Mouse (Mus musculus): Measurements from ENCODE around the gene Stac3. TPM values are rescaled to one million over a fixed set of nuclear protein-coding genes. Genes with fewer than 3 reads are reported as not detected.

Stac3 gene
- polyA plus RNA-seq, 1 experiment from 2014 or later, result 0.09 TPM

DNA sequence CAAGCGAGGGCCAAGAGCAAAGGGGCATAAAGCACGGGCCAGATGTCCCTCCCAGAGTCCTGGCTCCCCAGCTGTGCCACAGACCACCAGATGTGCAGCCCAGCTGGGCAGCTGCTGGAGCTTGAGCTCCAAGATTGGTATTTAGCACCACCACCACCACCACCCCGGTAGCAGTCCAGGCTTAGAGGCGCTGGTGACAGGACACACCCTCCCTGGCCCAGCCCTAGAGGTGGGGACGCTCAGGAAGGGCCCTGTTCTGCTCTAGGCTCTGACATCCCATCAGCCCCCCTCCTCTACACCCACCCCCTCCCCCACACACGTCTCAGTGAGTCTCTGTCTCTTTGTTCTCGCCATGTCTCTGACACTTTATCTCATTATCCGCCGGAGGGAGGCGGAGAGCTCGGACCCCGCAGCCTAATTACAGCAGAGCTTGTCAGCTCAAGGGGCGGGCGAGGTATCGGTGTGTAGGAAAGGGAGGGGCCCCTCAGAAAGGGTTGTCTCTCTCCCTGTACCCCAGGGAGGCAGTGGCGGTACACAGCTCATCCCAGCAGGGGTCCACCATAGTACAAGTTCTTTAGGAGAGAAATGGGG lies 12.1 kb downstream of the Stac3 start:
- no peak overlapping the region for H3K4me3 ChIP-seq (ENCODE audit: inconsistent target)
- no peaks in the 10 kb centered on the region; the same call in 1 of the 2 replicates for H3K36me3 ChIP-seq (ENCODE audit: inconsistent target)
- no peak overlapping the region for H3K27ac ChIP-seq
- no peaks in the 10 kb centered on the region for H3K79me2 ChIP-seq (ENCODE audit: inconsistent target)
- WGBS (ENCODE audit: missing documents), result 8% methylated on average over 16 of the region's 16 CpGs

DNA sequence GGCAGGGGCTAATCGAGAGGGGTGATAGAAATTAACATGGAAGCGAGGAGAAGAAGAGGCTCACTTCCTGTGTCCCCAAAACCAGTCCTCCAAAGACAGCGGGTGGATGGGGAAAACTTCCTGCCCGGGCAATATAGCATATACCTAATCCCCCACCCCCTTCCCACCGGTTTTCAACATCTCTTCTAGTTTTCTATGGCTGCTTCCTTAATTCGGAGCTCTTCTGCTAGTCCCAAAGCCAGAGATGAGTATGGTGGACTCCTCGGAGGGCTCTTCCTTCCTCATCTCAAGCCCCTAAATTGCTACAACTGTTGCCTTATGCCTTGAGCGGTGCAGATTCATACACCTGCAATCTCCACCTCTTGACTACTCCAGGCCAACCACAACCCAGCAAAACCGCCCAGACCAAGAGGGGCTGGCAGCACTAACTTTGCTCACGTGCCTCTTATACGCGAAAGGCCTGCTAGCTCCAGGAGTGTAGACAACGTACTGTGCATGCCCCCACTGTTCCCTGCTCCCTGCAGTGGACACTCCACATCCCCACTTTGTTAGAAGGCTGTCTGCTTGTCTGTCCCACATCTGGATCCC lies 12.7 kb downstream of the Stac3 start:
- H3K79me2 ChIP-seq (ENCODE audit: inconsistent target), result no peaks in the 10 kb centered on the region
- H3K4me3 ChIP-seq (ENCODE audit: inconsistent target), result no peak overlapping the region
- WGBS (ENCODE audit: missing documents), result 13% methylated on average over 13 of the region's 13 CpGs
- H3K36me3 ChIP-seq (ENCODE audit: inconsistent target), result no peaks in the 10 kb centered on the region; the same call in 1 of the 2 replicates
- no peak overlapping the region for H3K27ac ChIP-seq

DNA sequence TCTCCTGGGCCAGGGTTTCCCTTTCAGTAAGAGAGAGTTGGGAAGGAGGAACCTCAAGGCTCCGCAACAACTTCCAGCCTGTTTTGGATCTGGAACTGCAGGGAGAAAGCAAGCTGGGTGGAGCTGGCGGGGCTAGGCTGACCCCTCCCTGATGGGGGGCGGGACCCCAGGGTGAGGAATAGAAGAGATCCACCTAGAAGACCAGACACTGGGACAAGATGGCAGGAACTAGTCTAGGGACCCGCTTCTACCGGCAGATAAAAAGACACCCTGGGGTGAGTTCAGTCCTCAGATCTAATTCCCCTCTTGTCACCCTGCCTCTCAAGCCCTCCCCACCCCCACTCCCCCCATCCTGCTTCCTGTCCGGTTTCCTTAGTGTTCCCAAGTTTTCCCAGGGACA lies 13.3 kb downstream of the Stac3 start, which contains the start of gene Ndufa4l2:
TSS of gene Ndufa4l2 (plus strand) at position 204 of the 400 bp plus-strand sequence.
- no peak within 1 kb of the TSS for H3K27ac ChIP-seq
- no peaks in the 10 kb centered on the region for H3K79me2 ChIP-seq (ENCODE audit: inconsistent target)
- WGBS (ENCODE audit: missing documents), result 39% methylated on average over 5 of the region's 6 CpGs
- no peaks in the 10 kb centered on the region; the same call in 1 of the 2 replicates for H3K36me3 ChIP-seq (ENCODE audit: inconsistent target)
- no peak within 1 kb of the TSS for H3K4me3 ChIP-seq (ENCODE audit: inconsistent target)

DNA sequence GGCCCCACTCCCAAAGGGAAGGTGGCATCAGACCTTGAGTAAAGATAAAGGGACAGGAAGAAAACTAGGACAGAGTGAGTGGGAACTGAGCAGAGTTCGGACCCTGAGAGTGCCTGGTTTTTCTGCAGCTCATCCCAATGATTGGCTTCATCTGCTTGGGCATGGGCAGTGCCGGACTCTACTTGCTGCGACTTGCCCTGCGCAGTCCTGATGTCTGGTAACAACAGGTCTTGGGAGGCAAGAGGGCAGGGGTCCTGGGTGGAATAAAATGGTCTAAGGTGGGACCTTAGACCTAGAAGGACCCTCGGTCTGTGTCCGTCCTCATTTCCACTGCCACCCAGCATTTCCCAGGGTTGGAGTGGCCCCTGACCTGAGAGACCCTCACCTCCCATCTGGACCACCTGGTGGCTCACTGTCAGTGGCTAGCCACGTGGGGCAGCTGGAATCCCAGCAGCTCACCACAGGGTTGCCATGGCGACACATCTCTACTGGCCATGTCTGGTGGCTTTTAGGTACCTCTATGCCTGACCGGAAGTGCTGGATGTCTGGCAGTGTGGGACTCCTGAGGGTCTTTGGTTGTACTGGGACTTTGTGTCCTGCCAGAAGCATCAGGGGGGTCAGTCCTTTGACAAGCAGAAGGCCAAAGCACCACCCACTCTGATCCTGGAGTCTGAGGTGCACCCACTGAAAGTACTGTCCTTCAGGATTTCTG lies 13.9 kb downstream of the Stac3 start:
- Histone ChIP-seq H3K79me2 (ENCODE audit: inconsistent target) (no peaks in the 10 kb centered on the region), H3K36me3 (ENCODE audit: inconsistent target) (no peaks in the 10 kb centered on the region; the same call in 1 of the 2 replicates), H3K27ac (no peak overlapping the region), H3K4me3 (ENCODE audit: inconsistent target) (no peak overlapping the region)
- 53% methylated on average over 8 of the region's 9 CpGs for WGBS (ENCODE audit: missing documents)

DNA sequence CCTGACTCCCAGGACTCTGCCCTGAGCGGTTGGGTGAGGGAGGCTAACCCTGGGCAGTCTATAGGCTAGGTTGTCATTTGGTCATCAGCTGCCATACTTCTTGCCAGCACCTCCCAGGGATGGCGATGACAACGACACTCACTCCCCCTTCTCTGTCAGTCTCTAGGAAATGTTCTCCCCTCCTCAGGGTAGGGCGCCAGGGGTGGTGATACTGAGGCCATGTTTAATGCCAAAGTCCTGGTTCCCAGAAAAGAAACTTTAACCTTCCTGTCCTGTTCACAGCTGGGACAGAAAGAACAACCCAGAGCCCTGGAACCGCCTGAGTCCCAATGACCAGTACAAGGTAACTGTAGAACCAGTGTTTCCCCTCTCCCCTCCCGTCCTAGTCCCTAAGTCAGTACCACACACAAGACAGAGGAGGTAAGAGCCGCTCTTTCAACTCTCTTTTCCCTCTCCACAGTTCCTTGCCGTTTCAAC lies 14.5 kb downstream of the Stac3 start:
- no peak overlapping the region for H3K4me3 ChIP-seq (ENCODE audit: inconsistent target)
- WGBS (ENCODE audit: missing documents), result 65% methylated on average over 8 of the region's 8 CpGs
- H3K27ac ChIP-seq, result no peak overlapping the region
- H3K79me2 ChIP-seq (ENCODE audit: inconsistent target), result no peaks in the 10 kb centered on the region
- no peaks in the 10 kb centered on the region; the same call in 1 of the 2 replicates for H3K36me3 ChIP-seq (ENCODE audit: inconsistent target)

DNA sequence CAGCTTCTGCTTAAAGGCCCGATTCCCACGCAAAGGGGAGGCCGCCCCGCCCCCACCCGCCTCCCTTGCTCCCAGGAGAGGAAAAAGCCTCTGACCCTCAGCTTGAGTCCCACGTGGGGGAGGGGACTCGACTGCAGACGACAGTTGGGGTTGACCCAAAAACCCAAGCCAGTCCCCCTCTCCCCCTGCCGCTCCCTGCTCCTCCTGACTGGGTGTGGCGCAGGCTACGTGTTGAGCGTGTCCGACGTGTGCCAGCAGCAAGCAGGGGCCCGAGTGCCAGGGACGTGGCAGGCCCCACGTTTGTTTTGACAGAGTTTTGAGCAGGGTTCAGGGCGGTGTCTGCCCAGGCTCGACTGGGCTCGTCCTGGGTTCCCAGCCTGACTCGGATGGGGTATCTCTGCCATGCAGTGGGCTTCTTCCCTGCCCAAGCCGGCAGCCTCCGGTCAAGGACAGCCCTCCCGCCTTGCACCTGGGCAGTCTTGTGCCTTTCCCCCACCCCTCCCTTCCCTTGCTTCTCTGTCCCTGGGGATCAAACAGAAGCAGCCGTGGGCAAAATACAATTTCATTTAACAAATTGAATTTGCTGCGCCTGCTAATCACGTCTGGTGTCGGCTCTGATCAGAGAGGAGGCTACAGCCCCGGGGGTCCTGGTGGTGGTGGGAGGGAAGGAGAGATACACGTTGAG lies 15.2 kb downstream of the Stac3 start:
- no peak overlapping the region for H3K4me3 ChIP-seq (ENCODE audit: inconsistent target)
- H3K79me2 ChIP-seq (ENCODE audit: inconsistent target), result no peaks in the 10 kb centered on the region
- no peaks in the 10 kb centered on the region; the same call in 1 of the 2 replicates for H3K36me3 ChIP-seq (ENCODE audit: inconsistent target)
- 73% methylated on average over 27 of the region's 30 CpGs for WGBS (ENCODE audit: missing documents)
- no peak overlapping the region for H3K27ac ChIP-seq

DNA sequence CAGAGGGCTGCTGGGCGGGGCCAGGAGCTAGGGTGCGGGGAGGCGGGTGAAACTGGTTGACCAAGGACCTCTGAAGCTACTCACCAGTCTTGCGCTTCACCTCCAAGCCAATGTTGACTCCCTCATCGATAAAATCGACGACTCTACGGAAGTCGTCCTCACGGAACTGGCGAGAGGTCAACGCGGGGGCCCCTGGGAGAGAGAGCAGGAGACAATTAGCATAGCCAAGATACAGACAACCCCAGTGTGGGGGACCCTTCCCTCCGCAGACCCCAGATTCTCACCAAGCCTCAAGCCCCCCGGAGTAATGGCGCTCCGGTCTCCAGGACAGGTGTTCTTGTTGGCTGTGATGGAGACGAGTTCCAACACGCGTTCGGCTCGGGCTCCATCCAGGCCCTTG lies 16.5 kb downstream of the Stac3 start:
- Histone ChIP-seq H3K27ac (no peak overlapping the region), H3K79me2 (ENCODE audit: inconsistent target) (no peaks in the 10 kb centered on the region), H3K4me3 (ENCODE audit: inconsistent target) (no peak overlapping the region), H3K36me3 (ENCODE audit: inconsistent target) (no peaks in the 10 kb centered on the region; the same call in 1 of the 2 replicates)
- 97% methylated on average over 19 of the region's 22 CpGs for WGBS (ENCODE audit: missing documents)

DNA sequence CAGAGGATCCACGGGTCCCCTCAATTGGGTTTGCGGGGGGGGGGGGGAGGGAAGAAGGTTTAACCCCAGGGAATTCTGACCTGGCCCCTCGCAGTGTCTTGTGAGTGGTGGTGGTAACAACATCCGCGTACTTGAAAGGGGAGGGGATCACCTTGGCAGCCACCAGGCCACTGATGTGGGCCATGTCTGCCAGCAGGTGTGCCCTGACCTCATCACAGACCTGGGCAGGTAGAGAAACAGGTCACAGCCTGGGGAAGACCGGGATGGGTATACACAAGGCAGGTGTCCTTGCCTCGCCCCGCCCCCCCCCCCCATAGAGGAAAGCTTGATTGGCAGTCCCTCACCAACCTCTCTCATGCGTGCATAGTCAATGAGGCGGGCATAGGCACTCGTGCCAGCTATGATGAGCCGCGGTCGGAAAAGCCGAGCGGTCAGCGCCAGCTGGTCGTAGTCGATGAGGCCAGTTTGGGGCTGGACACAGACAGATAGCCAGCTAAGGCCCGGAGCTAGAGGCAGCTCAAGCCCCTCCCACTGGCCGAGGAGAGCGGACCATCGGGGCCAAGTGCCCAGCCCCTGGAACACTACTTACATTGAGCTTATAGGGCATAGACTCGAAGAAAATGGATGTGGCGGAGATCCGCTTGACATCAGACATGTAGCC lies 17.7 kb downstream of the Stac3 start:
- Histone ChIP-seq H3K27ac (no peak overlapping the region), H3K4me3 (ENCODE audit: inconsistent target) (no peak overlapping the region), H3K36me3 (ENCODE audit: inconsistent target) (no peaks in the 10 kb centered on the region; the same call in 1 of the 2 replicates), H3K79me2 (ENCODE audit: inconsistent target) (no peaks in the 10 kb centered on the region)
- WGBS (ENCODE audit: missing documents), result 96% methylated on average over 24 of the region's 26 CpGs

DNA sequence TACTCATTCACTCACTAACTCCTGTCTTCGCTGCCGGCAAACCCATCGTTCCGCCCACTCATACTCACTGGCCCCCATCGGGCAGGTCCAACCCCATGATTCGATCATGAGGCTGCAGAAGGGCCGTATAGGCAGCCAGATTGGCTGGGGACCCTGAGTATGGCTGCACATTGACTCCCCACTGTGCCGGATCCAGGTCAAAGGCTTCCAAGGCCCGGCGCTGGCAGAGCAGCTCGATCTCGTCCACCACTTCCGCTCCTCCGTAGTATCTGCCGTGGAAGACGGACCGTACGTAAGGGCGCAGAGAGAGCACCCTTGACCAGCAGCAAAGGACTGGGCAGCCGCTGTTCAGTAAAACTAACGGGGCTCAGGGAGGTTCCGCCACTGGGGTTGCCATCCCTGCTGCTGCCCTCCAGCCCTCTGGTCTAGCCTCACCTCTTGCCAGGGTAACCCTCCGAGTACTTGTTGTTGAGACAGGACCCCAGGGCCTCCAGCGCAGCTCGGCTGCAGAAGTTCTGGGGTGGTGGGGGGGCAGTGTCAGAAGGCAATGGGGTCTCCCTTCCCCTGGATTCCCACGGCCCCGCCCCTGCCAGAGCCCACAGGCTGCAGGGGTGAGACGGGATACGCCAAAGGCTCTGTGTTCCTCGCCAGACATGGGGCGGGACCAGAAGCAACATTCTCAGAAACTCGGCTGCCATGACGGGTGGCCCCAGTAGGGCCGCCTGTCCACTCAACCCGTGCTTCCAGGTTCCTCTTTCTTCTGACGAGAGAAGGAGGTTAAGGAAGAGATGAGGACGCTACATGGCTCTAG lies 18.6 kb downstream of the Stac3 start:
- WGBS (ENCODE audit: missing documents), result 91% methylated on average over 37 of the region's 37 CpGs
- no peaks in the 10 kb centered on the region for H3K79me2 ChIP-seq (ENCODE audit: inconsistent target)
- H3K27ac ChIP-seq, result no peak overlapping the region
- H3K36me3 ChIP-seq (ENCODE audit: inconsistent target), result no peaks in the 10 kb centered on the region; the same call in 1 of the 2 replicates
- H3K4me3 ChIP-seq (ENCODE audit: inconsistent target), result no peak overlapping the region

DNA sequence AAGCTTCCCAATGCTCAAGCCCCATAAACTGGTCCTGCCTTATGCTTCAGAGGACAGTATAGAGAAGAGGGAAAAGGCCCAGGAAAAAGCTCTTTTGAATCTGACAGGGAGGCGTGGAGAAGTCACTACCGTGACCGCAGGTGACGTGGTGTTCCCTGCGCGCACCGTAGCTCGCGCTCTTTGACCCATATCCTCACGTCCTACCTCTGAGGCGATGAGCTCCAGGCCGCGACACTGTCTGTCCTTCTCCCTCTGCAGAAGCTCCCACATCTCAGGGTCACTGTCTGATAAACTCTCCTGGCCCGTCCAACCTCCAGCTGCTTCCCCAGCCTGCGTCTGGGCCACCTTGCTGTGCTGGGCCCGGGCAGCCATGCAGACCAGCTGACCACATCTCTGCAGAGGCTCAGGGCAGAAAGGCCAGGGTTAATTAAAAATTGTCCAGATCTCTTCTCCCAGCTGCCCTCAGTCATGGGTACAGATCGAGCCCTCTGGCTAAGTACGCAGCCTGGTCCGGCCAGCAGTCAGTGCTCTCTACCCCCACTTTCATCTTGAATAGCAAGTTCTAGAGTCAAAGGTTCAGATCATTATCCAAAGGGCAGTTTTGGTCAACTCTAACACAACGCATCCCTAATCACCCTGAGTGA lies 19.4 kb downstream of the Stac3 start:
- H3K27ac ChIP-seq, result no peak overlapping the region
- peak overlapping the region; percentile 68 for H3K4me3 ChIP-seq (ENCODE audit: inconsistent target)
- no peaks in the 10 kb centered on the region; the same call in 1 of the 2 replicates for H3K36me3 ChIP-seq (ENCODE audit: inconsistent target)
- no peaks in the 10 kb centered on the region for H3K79me2 ChIP-seq (ENCODE audit: inconsistent target)
- WGBS (ENCODE audit: missing documents), result 97% methylated on average over 20 of the region's 20 CpGs

DNA sequence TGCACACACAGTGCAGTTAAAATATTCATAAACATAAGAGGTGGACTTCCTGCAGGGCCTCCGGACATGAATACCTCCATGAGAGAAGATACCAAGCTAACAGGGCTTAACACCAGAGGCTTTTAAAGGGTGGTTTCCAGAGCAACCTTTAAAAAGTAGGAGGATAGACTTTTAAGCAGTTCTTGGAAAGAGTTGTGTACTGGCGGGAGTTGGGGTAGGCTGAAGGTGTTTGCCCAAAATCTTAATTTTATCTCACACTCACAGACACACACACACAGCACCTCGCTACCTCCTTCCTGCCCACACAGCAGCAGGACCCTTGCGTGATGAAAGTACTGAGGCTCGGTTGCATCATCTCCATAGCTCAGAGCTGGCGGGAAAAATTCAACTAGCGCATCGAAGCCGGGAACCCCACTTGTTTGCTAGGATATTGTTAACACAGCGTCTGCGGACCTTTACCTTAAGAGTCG lies 20.2 kb downstream of the Stac3 start:
- Histone ChIP-seq H3K4me3 (ENCODE audit: inconsistent target) (peak overlapping the region; percentile 68), H3K27ac (peak overlapping the region; percentile 42), H3K79me2 (ENCODE audit: inconsistent target) (no peaks in the 10 kb centered on the region), H3K36me3 (ENCODE audit: inconsistent target) (no peaks in the 10 kb centered on the region; the same call in 1 of the 2 replicates)
- WGBS (ENCODE audit: missing documents), result 4% methylated on average over 12 of the region's 12 CpGs

DNA sequence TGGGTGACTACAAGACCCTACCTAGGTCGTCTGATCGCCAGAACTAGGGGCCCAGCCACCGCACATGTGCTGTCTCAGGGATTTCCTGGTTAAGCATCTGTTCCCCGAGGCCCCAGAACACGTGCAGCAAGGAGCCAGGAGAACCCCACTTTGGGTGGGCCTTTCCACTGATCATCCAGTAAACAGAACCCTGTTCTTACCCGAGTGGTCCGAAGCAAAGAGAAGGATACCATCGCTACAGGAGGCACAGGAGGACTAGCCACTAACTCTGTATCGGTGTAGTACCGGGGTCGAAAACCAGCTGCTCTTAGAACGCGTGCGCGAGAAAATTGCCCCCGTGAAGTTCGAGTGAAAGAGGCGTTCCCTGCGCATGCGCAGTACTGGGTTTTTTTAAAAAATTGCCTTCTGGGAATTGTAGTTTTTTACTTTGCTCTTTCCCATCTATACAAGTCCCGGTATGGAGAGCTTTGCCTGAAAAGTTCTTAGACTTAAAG lies 20.6 kb downstream of the Stac3 start, which contains the start of gene Shmt2:
TSS of gene Shmt2 (minus strand) at position 357 of the 494 bp plus-strand sequence.
- Histone ChIP-seq H3K27ac (peak within 1 kb of the TSS; percentile 42), H3K79me2 (ENCODE audit: inconsistent target) (no peaks in the 10 kb centered on the region), H3K36me3 (ENCODE audit: inconsistent target) (no peaks in the 10 kb centered on the region; the same call in 1 of the 2 replicates), H3K4me3 (ENCODE audit: inconsistent target) (peak within 1 kb of the TSS; percentile 68)
- under 1% methylated on average over 21 of the region's 21 CpGs for WGBS (ENCODE audit: missing documents)
